Mouse (Mus musculus): ENCODE results near the gene 2810006K23Rik. TPM values are rescaled to one million over a fixed set of nuclear protein-coding genes. Genes with fewer than 3 reads are reported as not detected.
A peak's percentile ranks its signal among the peaks of the same experiment; 100 is the strongest.
"Not testable (repeated sequence)": the region's sequence is repeated elsewhere in the genome, so short reads cannot be mapped to it uniquely, and the experiment has no call there.

2810006K23Rik gene
- polyA plus RNA-seq (2014; fragmentation: Nextera tagmentation; extraction: Ambion mirVana) = 14.7 and 15.8 TPM in 2 replicates

GRCm38 (mm10) chr5:124327510-124328364 is at the start of gene 2810006K23Rik, which contains the start of gene Mphosph9:
Gene 2810006K23Rik (plus strand): TSS chr5:124328089.
Gene Mphosph9 (minus strand): TSS chr5:124327972.
- Histone ChIP-seq H3K27me3 (ENCODE audit: control insufficient read depth, insufficient read depth, low read length) (no peaks in the 10 kb centered on the region), H3K4me1 (ENCODE audit: control insufficient read depth, insufficient read depth, low read length) (no peaks in the 10 kb centered on the region), H3K4me2 (ENCODE audit: low read depth, low read length) (peak within 1 kb of the TSS; percentile 74), H3K9ac (replicated peaks; ENCODE audit: low read length) (peak within 1 kb of the TSS; percentile 68), H3K36me3 (replicated peaks; ENCODE audit: control insufficient read depth, insufficient read depth, low read depth, low read length) (no peaks in the 10 kb centered on the region), H3K9me3 (replicated peaks; ENCODE audit: control insufficient read depth, low read length) (no peaks in the 10 kb centered on the region), H3K27ac (replicated peaks; ENCODE audit: low read depth, low read length) (peak within 1 kb of the TSS; percentile 82), H3K4me3 (ENCODE audit: low read depth, low read length) (peak within 1 kb of the TSS; percentile 49)
- WGBS = 0% methylated on average over 72 of the region's 72 CpGs
- ATAC-seq (replicated peaks; ENCODE audit: insufficient number of reproducible peaks, low FRiP score, low TSS enrichment, low read depth) (peak; percentile 97), DNase-seq (ENCODE audit: low spot score) (peak; percentile 100)

- H3K4me1 ChIP-seq (ENCODE audit: control insufficient read depth, insufficient read depth, low read length) = no peaks in the 10 kb centered on the region
- H3K4me3 ChIP-seq (ENCODE audit: low read depth, low read length) = no peak overlapping the region
- H3K27me3 ChIP-seq (ENCODE audit: control insufficient read depth, insufficient read depth, low read length) = no peaks in the 10 kb centered on the region
- H3K4me2 ChIP-seq (ENCODE audit: low read depth, low read length) = no peak overlapping the region
- H3K9me3 ChIP-seq (replicated peaks; ENCODE audit: control insufficient read depth, low read length) = no peaks in the 10 kb centered on the region
- peaks cover 8% of the 10 kb centered on the region; the same call in 1 of the 2 replicates for H3K36me3 ChIP-seq (replicated peaks; ENCODE audit: control insufficient read depth, insufficient read depth, low read depth, low read length)
- H3K9ac ChIP-seq (replicated peaks; ENCODE audit: low read length) = no peak overlapping the region
- ATAC-seq (replicated peaks; ENCODE audit: insufficient number of reproducible peaks, low FRiP score, low TSS enrichment, low read depth) = no peak
- no peak overlapping the region for H3K27ac ChIP-seq (replicated peaks; ENCODE audit: low read depth, low read length)
- 85% methylated on average over 2 of the region's 2 CpGs for WGBS
- DNase-seq (ENCODE audit: low spot score) = no peak
Observed at GRCm38 (mm10) chr5:124282854-124283253, 45.0 kb upstream of the 2810006K23Rik start.

DNA sequence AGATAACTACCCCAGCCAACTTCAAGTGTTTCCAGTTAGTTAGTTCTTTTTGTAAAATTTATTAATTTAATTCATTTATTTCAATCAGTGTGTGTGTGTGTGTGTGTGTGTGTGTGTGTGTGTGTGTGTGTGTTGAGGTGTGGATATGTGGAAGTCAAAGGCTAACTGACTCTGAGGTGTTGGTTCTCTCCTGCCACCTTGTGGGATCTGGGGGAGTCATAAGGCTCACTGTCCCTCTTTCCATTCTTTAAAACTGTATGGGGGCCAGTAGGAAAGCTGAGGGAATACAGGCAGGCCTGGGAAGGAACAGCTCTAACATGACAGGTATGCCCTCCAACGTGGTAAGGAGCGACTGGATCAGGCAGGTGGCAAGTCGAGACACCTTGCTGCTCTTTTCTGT is 43.6 kb upstream of the 2810006K23Rik start:
- Histone ChIP-seq H3K9ac (replicated peaks; ENCODE audit: low read length) (no peak overlapping the region), H3K27me3 (ENCODE audit: control insufficient read depth, insufficient read depth, low read length) (no peaks in the 10 kb centered on the region), H3K9me3 (replicated peaks; ENCODE audit: control insufficient read depth, low read length) (no peaks in the 10 kb centered on the region), H3K4me2 (ENCODE audit: low read depth, low read length) (no peak overlapping the region), H3K4me1 (ENCODE audit: control insufficient read depth, insufficient read depth, low read length) (no peaks in the 10 kb centered on the region), H3K27ac (replicated peaks; ENCODE audit: low read depth, low read length) (no peak overlapping the region), H3K36me3 (replicated peaks; ENCODE audit: control insufficient read depth, insufficient read depth, low read depth, low read length) (peaks cover 10% of the 10 kb centered on the region), H3K4me3 (ENCODE audit: low read depth, low read length) (no peak overlapping the region)
- ATAC-seq (replicated peaks; ENCODE audit: insufficient number of reproducible peaks, low FRiP score, low TSS enrichment, low read depth) (no peak), DNase-seq (ENCODE audit: low spot score) (peak; percentile 23)
- 68% methylated on average over 3 of the region's 3 CpGs for WGBS

GRCm38 (mm10) chr5:124287616-124288247 is 40.2 kb upstream of the 2810006K23Rik start:
- no peaks in the 10 kb centered on the region for H3K4me1 ChIP-seq (ENCODE audit: control insufficient read depth, insufficient read depth, low read length)
- peaks cover 7% of the 10 kb centered on the region for H3K36me3 ChIP-seq (replicated peaks; ENCODE audit: control insufficient read depth, insufficient read depth, low read depth, low read length)
- WGBS = 97% methylated on average over 6 of the region's 6 CpGs
- no peak for DNase-seq (ENCODE audit: low spot score)
- H3K27ac ChIP-seq (replicated peaks; ENCODE audit: low read depth, low read length) = no peak overlapping the region
- ATAC-seq (replicated peaks; ENCODE audit: insufficient number of reproducible peaks, low FRiP score, low TSS enrichment, low read depth) = no peak
- H3K9ac ChIP-seq (replicated peaks; ENCODE audit: low read length) = no peak overlapping the region
- no peaks in the 10 kb centered on the region for H3K9me3 ChIP-seq (replicated peaks; ENCODE audit: control insufficient read depth, low read length)
- H3K27me3 ChIP-seq (ENCODE audit: control insufficient read depth, insufficient read depth, low read length) = no peaks in the 10 kb centered on the region
- no peak overlapping the region for H3K4me2 ChIP-seq (ENCODE audit: low read depth, low read length)
- H3K4me3 ChIP-seq (ENCODE audit: low read depth, low read length) = no peak overlapping the region

DNA sequence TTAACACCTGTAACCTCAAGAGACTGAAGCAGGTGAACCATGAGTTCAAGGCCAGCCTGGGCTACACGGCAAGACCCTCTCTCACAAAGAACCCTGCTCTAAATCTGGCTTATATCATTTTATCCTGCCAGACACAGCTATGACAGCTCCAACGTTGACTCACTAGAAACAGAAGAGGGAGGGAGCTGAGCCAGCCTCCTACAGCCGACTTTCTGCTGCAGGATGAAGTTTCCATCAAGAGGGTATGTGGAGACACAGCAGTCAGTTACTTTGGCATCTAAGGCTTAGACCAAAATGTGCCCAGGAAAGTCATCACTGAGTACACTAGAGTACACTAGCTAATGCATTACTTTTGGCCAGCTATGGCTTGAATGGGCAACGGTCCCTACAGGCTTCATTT is 37.7 kb upstream of the 2810006K23Rik start:
- Histone ChIP-seq H3K4me3 (ENCODE audit: low read depth, low read length) (no peak overlapping the region), H3K27me3 (ENCODE audit: control insufficient read depth, insufficient read depth, low read length) (no peaks in the 10 kb centered on the region), H3K4me2 (ENCODE audit: low read depth, low read length) (no peak overlapping the region), H3K9ac (replicated peaks; ENCODE audit: low read length) (no peak overlapping the region), H3K36me3 (replicated peaks; ENCODE audit: control insufficient read depth, insufficient read depth, low read depth, low read length) (peaks cover 11% of the 10 kb centered on the region), H3K4me1 (ENCODE audit: control insufficient read depth, insufficient read depth, low read length) (no peaks in the 10 kb centered on the region), H3K9me3 (replicated peaks; ENCODE audit: control insufficient read depth, low read length) (no peaks in the 10 kb centered on the region), H3K27ac (replicated peaks; ENCODE audit: low read depth, low read length) (no peak overlapping the region)
- DNase-seq (ENCODE audit: low spot score) (no peak), ATAC-seq (replicated peaks; ENCODE audit: insufficient number of reproducible peaks, low FRiP score, low TSS enrichment, low read depth) (no peak)
- 90% methylated on average over 4 of the region's 4 CpGs for WGBS

GRCm38 (mm10) chr5:124293967-124294366 is 33.9 kb upstream of the 2810006K23Rik start:
- no peak for DNase-seq (ENCODE audit: low spot score)
- H3K36me3 ChIP-seq (replicated peaks; ENCODE audit: control insufficient read depth, insufficient read depth, low read depth, low read length) = peaks cover 15% of the 10 kb centered on the region

DNA sequence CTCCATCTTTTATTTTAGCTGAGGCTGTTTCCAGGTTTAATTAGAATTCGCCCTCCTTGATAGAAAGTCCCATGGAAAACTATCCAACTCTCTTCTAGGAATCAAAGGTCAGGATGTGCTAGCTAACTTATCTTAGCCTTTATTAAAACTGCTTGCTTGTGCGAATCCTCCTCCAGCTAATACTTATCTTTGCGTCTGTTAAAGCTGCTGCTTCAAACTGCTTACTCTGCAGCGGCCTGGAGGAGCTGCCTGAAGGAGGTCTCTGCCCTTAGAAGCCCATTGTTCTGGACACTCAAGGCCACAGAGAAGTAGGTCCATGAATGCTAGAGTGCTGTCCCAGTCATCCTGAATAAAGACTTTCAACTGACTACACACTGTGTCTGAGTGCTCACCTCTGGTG is 31.4 kb upstream of the 2810006K23Rik start:
- no peak overlapping the region for H3K9ac ChIP-seq (replicated peaks; ENCODE audit: low read length)
- no peaks in the 10 kb centered on the region for H3K4me1 ChIP-seq (ENCODE audit: control insufficient read depth, insufficient read depth, low read length)
- no peak overlapping the region for H3K4me3 ChIP-seq (ENCODE audit: low read depth, low read length)
- 96% methylated on average over 4 of the region's 4 CpGs for WGBS
- ATAC-seq (replicated peaks; ENCODE audit: insufficient number of reproducible peaks, low FRiP score, low TSS enrichment, low read depth) = no peak
- H3K27me3 ChIP-seq (ENCODE audit: control insufficient read depth, insufficient read depth, low read length) = no peaks in the 10 kb centered on the region
- H3K9me3 ChIP-seq (replicated peaks; ENCODE audit: control insufficient read depth, low read length) = no peaks in the 10 kb centered on the region
- DNase-seq (ENCODE audit: low spot score) = no peak
- H3K27ac ChIP-seq (replicated peaks; ENCODE audit: low read depth, low read length) = no peak overlapping the region
- H3K4me2 ChIP-seq (ENCODE audit: low read depth, low read length) = no peak overlapping the region
- peaks cover 12% of the 10 kb centered on the region for H3K36me3 ChIP-seq (replicated peaks; ENCODE audit: control insufficient read depth, insufficient read depth, low read depth, low read length)

More at GRCm38 (mm10) chr5:124293967-124294366, 33.9 kb upstream of the 2810006K23Rik start:
- no peaks in the 10 kb centered on the region for H3K9me3 ChIP-seq (replicated peaks; ENCODE audit: control insufficient read depth, low read length)
- no peaks in the 10 kb centered on the region for H3K27me3 ChIP-seq (ENCODE audit: control insufficient read depth, insufficient read depth, low read length)
- H3K4me3 ChIP-seq (ENCODE audit: low read depth, low read length) = no peak overlapping the region
- H3K4me2 ChIP-seq (ENCODE audit: low read depth, low read length) = no peak overlapping the region
- H3K4me1 ChIP-seq (ENCODE audit: control insufficient read depth, insufficient read depth, low read length) = no peaks in the 10 kb centered on the region
- no peak overlapping the region for H3K9ac ChIP-seq (replicated peaks; ENCODE audit: low read length)
- no peak overlapping the region for H3K27ac ChIP-seq (replicated peaks; ENCODE audit: low read depth, low read length)
- no peak for ATAC-seq (replicated peaks; ENCODE audit: insufficient number of reproducible peaks, low FRiP score, low TSS enrichment, low read depth)
- WGBS = 91% methylated on average over 5 of the region's 5 CpGs

DNA sequence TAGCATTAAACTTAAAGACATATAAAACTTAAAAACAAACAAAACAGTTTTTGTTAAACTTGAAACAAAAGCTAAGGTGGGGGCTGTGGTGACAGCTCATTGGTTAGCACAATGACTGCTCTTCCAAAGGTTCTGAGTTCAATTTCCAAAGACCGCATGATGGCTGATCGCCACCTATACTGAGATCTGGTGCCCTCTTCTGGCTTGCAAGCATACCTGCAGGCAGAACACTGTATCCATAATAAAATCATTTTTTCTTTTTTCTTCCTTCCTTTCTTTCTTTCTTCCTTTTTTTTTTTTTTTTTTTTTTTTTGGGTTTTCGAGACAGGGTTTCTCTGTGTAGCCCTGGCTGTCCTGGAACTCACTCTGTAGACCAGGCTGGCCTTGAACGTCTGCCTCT is 28.6 kb upstream of the 2810006K23Rik start:
- peak; percentile 44 for DNase-seq (ENCODE audit: low spot score)
- H3K4me2 ChIP-seq (ENCODE audit: low read depth, low read length); H3K9ac ChIP-seq (replicated peaks; ENCODE audit: low read length); H3K4me1 ChIP-seq (ENCODE audit: control insufficient read depth, insufficient read depth, low read length); H3K27ac ChIP-seq (replicated peaks; ENCODE audit: low read depth, low read length); H3K9me3 ChIP-seq (replicated peaks; ENCODE audit: control insufficient read depth, low read length); H3K4me3 ChIP-seq (ENCODE audit: low read depth, low read length); H3K36me3 ChIP-seq (replicated peaks; ENCODE audit: control insufficient read depth, insufficient read depth, low read depth, low read length); H3K27me3 ChIP-seq (ENCODE audit: control insufficient read depth, insufficient read depth, low read length); ATAC-seq (replicated peaks; ENCODE audit: insufficient number of reproducible peaks, low FRiP score, low TSS enrichment, low read depth): not testable (repeated sequence)
- WGBS = 62% methylated on average over 4 of the region's 4 CpGs
